Mouse (Mus musculus): Measurements from ENCODE around the gene Pdzd2. TPM values are rescaled to one million over a fixed set of nuclear protein-coding genes. Genes with fewer than 3 reads are reported as not detected.

Gene Pdzd2
- polyA plus RNA-seq, 1 experiment from 2014 or later: 19.2 TPM

DNA sequence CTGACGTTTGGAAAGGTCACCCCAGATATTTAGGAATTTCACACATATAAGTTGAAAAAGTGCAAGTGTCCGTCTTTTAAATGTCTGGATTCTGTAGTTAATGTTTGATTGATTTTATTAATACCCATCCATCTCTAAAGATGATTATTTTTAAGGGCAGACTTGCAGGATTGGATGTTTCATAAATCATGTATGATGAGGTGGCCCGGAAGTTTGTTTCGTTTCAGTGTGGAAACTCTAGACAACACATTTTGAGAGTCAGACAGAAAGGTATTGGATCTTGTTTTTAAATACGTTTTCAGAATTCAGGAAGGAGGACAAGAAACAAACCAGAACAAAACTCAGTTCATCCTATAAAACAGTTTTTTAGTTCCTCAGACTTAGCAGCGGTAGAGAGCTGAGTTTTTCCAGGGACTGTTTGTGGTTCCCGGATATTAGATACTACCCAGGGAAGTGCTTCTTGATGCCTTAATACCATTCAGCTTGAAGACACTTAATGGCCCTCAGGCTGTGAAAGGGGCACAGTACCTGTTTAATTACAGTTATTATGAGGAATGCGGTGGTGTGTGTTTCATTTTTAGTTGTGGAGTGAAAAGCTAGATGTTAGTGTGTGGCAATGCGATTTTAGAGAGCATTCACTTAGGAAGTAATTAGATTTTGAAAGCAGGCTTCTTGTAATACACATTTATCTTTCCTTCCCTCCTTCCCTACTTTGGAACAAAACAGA is 416.9 kb downstream of the Pdzd2 start:
- no peaks in the 10 kb centered on the region for H3K27me3 ChIP-seq (ENCODE audit: control insufficient read depth, insufficient read depth, low read length)
- H3K36me3 ChIP-seq (ENCODE audit: control insufficient read depth, insufficient read depth): peaks cover 3% of the 10 kb centered on the region; the same call in 1 of the 2 replicates
- H3K9ac ChIP-seq (ENCODE audit: low read length): peak overlapping the region; percentile 93
- ATAC-seq (replicated peaks; ENCODE audit: extremely low read depth, insufficient read depth, low FRiP score): no peak
- peak overlapping the region; percentile 77 for H3K4me3 ChIP-seq (ENCODE audit: low read length)
- H3K4me2 ChIP-seq (ENCODE audit: low read depth, low read length): peak overlapping the region; percentile 58
- peaks cover 14% of the 10 kb centered on the region for H3K4me1 ChIP-seq (ENCODE audit: control insufficient read depth, insufficient read depth, low read length)
- no peak overlapping the region for H3K27ac ChIP-seq (ENCODE audit: low read length)
- WGBS: 11% methylated on average over 9 of the region's 9 CpGs
- no peaks in the 10 kb centered on the region for H3K9me3 ChIP-seq (replicated peaks; ENCODE audit: control insufficient read depth, low read length)

DNA sequence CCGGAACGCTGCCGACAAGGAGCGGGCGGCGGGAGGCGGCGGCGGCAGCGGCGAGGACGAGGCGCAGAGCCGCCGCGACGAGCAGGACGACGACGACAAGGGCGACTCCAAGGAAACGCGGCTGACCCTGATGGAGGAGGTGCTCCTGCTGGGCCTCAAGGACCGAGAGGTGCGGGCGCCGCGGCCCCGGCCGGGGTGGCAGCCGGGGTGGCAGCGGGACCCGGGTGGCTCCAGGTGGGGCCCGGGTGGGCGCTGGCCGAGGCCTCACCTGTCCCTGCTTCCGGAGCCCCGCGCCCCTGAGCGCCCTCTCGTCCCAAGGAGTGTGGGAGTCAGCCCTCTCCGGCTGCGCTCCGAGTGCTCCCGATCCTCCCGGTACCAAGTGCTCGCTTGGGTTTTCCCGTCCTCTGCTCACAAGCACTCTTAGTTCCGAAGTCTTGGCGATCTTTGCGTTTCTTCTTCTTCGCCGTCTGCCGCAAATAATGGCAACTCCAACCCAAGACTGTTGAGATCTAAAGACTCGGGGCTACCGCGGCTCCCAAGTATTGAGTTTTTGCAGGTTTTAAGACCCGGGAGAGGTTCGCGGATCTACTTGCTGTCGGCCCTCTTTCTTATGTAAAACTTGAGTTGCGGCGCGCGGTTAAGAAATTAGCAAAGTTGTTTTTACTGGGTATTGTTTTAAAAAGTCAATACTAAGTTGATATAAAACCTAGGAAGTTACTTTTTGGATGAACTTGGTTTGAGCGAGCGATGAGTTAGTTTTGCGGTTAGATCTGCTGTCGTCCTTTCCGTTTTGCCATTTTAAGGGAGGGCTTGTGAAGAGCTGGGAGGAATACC is 417.7 kb downstream of the Pdzd2 start, which contains the start of gene 1810049J17Rik:
Gene 1810049J17Rik (minus strand): TSS at position 112 of the 834 bp plus-strand sequence.
- Histone ChIP-seq H3K4me1 (ENCODE audit: control insufficient read depth, insufficient read depth, low read length) (peaks cover 14% of the 10 kb centered on the region), H3K4me2 (ENCODE audit: low read depth, low read length) (peak within 1 kb of the TSS; percentile 91), H3K9ac (ENCODE audit: low read length) (peak within 1 kb of the TSS; percentile 93), H3K27me3 (ENCODE audit: control insufficient read depth, insufficient read depth, low read length) (no peaks in the 10 kb centered on the region), H3K27ac (ENCODE audit: low read length) (peak within 1 kb of the TSS; percentile 93), H3K9me3 (replicated peaks; ENCODE audit: control insufficient read depth, low read length) (no peaks in the 10 kb centered on the region), H3K4me3 (ENCODE audit: low read length) (peak within 1 kb of the TSS; percentile 77), H3K36me3 (ENCODE audit: control insufficient read depth, insufficient read depth) (peaks cover 3% of the 10 kb centered on the region; the same call in 1 of the 2 replicates)
- peak; percentile 12; the same call in 1 of the 2 replicates for ATAC-seq (replicated peaks; ENCODE audit: extremely low read depth, insufficient read depth, low FRiP score)
- under 1% methylated on average over 67 of the region's 70 CpGs for WGBS

DNA sequence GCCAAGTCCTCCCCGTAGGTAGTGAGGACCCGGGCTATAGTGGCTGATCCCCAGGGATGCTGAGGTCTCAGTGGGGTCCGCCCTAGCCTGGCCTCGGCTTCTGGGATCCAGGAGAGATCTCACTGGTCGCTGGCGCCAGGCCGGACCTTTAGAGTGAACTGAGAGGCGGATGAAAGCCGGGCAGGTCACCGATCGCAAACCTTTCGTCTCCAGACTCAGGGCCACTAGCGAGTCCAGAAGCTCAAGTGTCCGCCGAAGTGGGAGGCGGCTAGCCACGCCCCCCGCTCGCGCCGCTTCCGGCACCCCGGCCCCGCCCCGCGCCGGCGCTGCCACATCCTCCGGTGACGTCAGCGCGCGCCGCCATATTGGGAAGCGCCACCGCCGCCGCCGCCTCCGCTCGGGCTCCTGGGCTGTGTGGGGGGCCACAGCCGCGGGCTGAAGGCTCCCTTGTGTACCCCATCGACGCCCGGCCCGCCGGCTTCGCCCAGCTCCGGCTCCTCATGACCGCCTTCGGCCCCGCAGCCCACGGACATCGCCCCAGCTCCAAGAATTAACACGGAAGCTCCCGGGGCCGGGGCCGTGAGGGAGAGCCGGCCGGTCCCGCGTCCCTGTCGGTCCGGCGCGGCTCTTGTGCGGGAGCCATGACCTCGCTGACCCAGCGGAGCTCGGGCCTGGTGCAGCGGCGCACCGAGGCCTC is 418.5 kb downstream of the Pdzd2 start, which contains the start of gene Golph3:
Gene Golph3 (plus strand): TSS at position 360 of the 697 bp plus-strand sequence.
- WGBS: under 1% methylated on average over 70 of the region's 74 CpGs
- Histone ChIP-seq H3K4me2 (ENCODE audit: low read depth, low read length) (peak within 1 kb of the TSS; percentile 91), H3K36me3 (ENCODE audit: control insufficient read depth, insufficient read depth) (peaks cover 3% of the 10 kb centered on the region; the same call in 1 of the 2 replicates), H3K27me3 (ENCODE audit: control insufficient read depth, insufficient read depth, low read length) (no peaks in the 10 kb centered on the region), H3K27ac (ENCODE audit: low read length) (peak within 1 kb of the TSS; percentile 93), H3K9me3 (replicated peaks; ENCODE audit: control insufficient read depth, low read length) (no peaks in the 10 kb centered on the region), H3K4me3 (ENCODE audit: low read length) (peak within 1 kb of the TSS; percentile 77), H3K9ac (ENCODE audit: low read length) (peak within 1 kb of the TSS; percentile 93), H3K4me1 (ENCODE audit: control insufficient read depth, insufficient read depth, low read length) (peaks cover 14% of the 10 kb centered on the region)
- ATAC-seq (replicated peaks; ENCODE audit: extremely low read depth, insufficient read depth, low FRiP score): peak; percentile 96

DNA sequence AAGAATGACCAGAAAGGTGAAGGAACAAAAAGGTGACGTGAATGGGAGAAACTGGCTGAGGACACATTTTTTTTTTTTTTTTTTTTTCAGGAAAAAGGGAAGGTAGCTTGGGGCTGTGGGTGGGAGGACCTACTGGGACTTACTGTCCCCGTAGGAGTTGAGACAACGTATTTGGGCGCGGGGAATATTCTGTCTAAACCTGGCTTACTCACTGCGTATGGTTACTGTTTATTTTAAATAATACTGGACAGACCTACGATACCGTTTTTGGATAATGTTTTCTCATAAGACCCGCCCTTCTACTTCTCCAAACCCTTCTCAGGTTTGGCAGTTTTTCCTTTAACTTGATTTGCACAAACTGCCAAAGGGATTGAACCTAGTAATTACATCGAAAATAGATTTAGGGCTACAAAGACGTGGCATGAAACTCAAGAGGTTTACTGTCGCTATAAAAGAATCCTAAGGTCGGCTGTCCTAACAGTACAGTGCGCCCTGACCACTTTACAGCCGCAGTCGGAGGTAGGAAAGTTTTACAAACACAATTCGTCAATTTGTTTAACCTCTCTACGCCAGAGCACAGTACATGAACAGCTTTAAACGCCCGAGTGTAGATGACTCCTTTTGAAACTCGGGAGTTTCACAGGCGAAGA is 419.2 kb downstream of the Pdzd2 start:
- Histone ChIP-seq H3K27ac (ENCODE audit: low read length) (peak overlapping the region; percentile 93), H3K9ac (ENCODE audit: low read length) (peak overlapping the region; percentile 93), H3K4me3 (ENCODE audit: low read length) (peak overlapping the region; percentile 77), H3K9me3 (replicated peaks; ENCODE audit: control insufficient read depth, low read length) (no peaks in the 10 kb centered on the region), H3K27me3 (ENCODE audit: control insufficient read depth, insufficient read depth, low read length) (no peaks in the 10 kb centered on the region), H3K4me1 (ENCODE audit: control insufficient read depth, insufficient read depth, low read length) (peaks cover 12% of the 10 kb centered on the region), H3K4me2 (ENCODE audit: low read depth, low read length) (peak overlapping the region; percentile 91), H3K36me3 (ENCODE audit: control insufficient read depth, insufficient read depth) (peaks cover under 1% of the 10 kb centered on the region; the same call in 1 of the 2 replicates)
- no peak for ATAC-seq (replicated peaks; ENCODE audit: extremely low read depth, insufficient read depth, low FRiP score)
- 4% methylated on average over 22 of the region's 22 CpGs for WGBS

DNA sequence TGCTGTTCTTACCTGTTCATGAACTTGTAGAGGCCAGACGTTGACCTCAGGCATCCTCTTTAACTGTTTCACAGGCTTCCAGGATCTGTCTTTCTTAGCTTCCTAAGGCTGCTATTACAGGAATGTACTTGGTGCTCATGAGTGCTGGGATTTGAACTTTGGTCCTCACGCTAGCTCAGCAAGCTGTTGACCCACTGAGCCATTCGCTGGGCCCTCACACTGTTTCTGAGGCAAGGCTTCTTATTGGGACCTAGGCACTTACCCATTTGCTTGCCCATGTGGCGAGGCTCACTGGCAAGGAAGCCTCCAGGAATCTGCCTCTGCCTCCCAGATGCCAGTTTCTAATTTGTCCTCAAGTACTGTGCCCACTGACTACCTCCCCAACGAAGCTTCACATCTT is 419.8 kb downstream of the Pdzd2 start:
- no peaks in the 10 kb centered on the region for H3K9me3 ChIP-seq (replicated peaks; ENCODE audit: control insufficient read depth, low read length)
- H3K27ac ChIP-seq (ENCODE audit: low read length): no peak overlapping the region
- H3K27me3 ChIP-seq (ENCODE audit: control insufficient read depth, insufficient read depth, low read length): no peaks in the 10 kb centered on the region
- H3K4me3 ChIP-seq (ENCODE audit: low read length): no peak overlapping the region
- no peaks in the 10 kb centered on the region for H3K36me3 ChIP-seq (ENCODE audit: control insufficient read depth, insufficient read depth)
- no peak overlapping the region for H3K4me2 ChIP-seq (ENCODE audit: low read depth, low read length)
- no peak overlapping the region for H3K9ac ChIP-seq (ENCODE audit: low read length)
- peaks cover 12% of the 10 kb centered on the region for H3K4me1 ChIP-seq (ENCODE audit: control insufficient read depth, insufficient read depth, low read length)
- no peak for ATAC-seq (replicated peaks; ENCODE audit: extremely low read depth, insufficient read depth, low FRiP score)
- 45% methylated on average over 5 of the region's 5 CpGs for WGBS

DNA sequence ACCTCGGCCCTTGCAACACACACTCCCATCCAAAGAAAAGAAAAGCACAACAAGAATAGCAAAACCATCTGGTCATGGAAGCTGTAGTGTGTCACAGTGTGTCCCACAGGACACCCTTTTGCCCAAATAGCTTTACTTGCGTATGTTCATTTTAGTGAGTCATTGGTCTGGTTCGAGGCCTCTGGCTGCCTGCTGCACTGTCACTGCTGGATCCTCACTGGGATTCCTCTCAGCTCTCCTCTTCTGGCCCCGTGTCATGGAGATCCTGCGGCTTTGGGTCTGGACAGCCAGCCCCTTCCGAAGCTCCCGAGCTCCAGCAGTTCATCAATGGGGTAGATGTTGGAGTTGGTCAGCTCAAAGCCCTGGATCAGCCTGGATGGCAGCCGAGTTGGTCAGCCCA is 421.3 kb downstream of the Pdzd2 start:
- ATAC-seq (replicated peaks; ENCODE audit: extremely low read depth, insufficient read depth, low FRiP score): no peak
- Histone ChIP-seq H3K27ac (ENCODE audit: low read length) (no peak overlapping the region), H3K4me2 (ENCODE audit: low read depth, low read length) (no peak overlapping the region), H3K9ac (ENCODE audit: low read length) (no peak overlapping the region), H3K4me1 (ENCODE audit: control insufficient read depth, insufficient read depth, low read length) (peaks cover 2% of the 10 kb centered on the region; the same call in 1 of the 2 replicates), H3K4me3 (ENCODE audit: low read length) (no peak overlapping the region), H3K9me3 (replicated peaks; ENCODE audit: control insufficient read depth, low read length) (no peaks in the 10 kb centered on the region), H3K36me3 (ENCODE audit: control insufficient read depth, insufficient read depth) (no peaks in the 10 kb centered on the region), H3K27me3 (ENCODE audit: control insufficient read depth, insufficient read depth, low read length) (no peaks in the 10 kb centered on the region)
- 73% methylated on average over 8 of the region's 8 CpGs for WGBS

DNA sequence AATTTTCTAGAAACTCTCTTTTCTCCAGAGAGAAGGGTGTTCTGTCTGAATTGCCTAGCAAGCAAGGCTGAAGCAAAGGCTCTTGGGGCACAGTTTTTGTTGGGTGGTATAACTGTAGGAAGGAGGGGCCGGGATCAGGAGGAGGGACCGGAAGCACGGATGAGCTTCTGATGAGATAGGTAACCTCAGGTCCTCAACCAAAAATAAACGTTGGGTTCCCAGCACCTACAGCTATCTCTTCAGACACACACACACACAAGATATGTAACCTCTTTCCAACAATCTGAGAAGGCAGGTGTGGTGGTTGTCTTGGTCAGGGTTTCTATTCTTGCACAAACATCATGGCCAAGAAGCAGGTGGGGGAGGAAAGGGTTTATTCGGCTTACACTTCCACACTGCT is 422.4 kb downstream of the Pdzd2 start:
- Histone ChIP-seq H3K4me1 (ENCODE audit: control insufficient read depth, insufficient read depth, low read length) (peaks cover 2% of the 10 kb centered on the region; the same call in 1 of the 2 replicates), H3K9me3 (replicated peaks; ENCODE audit: control insufficient read depth, low read length) (no peaks in the 10 kb centered on the region), H3K9ac (ENCODE audit: low read length) (no peak overlapping the region), H3K36me3 (ENCODE audit: control insufficient read depth, insufficient read depth) (no peaks in the 10 kb centered on the region), H3K27ac (ENCODE audit: low read length) (no peak overlapping the region), H3K4me3 (ENCODE audit: low read length) (no peak overlapping the region), H3K27me3 (ENCODE audit: control insufficient read depth, insufficient read depth, low read length) (no peaks in the 10 kb centered on the region), H3K4me2 (ENCODE audit: low read depth, low read length) (no peak overlapping the region)
- ATAC-seq (replicated peaks; ENCODE audit: extremely low read depth, insufficient read depth, low FRiP score): no peak
- 68% methylated on average over 5 of the region's 5 CpGs for WGBS

DNA sequence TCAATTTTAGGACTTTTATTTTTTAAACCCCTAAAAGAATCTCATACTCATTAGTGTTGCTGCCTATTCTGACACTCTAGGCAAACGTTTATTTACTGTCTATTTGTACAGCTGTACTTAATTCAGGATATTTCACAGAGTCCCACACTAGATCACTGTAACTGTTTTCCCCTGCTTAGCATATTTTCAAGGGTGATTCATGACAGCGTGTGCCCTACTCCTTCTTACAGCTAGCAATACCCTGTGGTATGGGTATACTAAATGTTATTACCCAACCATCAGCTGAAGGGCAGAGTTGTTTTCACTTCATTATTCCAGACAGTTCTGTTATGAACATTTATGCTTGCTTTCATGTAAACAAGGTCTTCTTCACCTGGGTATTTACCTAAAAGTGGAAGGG is 423.7 kb downstream of the Pdzd2 start:
- H3K27me3 ChIP-seq (ENCODE audit: control insufficient read depth, insufficient read depth, low read length): no peaks in the 10 kb centered on the region
- no peak overlapping the region for H3K4me3 ChIP-seq (ENCODE audit: low read length)
- WGBS: 66% methylated on average over 2 of the region's 2 CpGs
- H3K36me3 ChIP-seq (ENCODE audit: control insufficient read depth, insufficient read depth): no peaks in the 10 kb centered on the region
- no peak for ATAC-seq (replicated peaks; ENCODE audit: extremely low read depth, insufficient read depth, low FRiP score)
- H3K4me2 ChIP-seq (ENCODE audit: low read depth, low read length): no peak overlapping the region
- peaks cover 2% of the 10 kb centered on the region; the same call in 1 of the 2 replicates for H3K4me1 ChIP-seq (ENCODE audit: control insufficient read depth, insufficient read depth, low read length)
- H3K27ac ChIP-seq (ENCODE audit: low read length): no peak overlapping the region
- no peaks in the 10 kb centered on the region for H3K9me3 ChIP-seq (replicated peaks; ENCODE audit: control insufficient read depth, low read length)
- no peak overlapping the region for H3K9ac ChIP-seq (ENCODE audit: low read length)

Data from heart, embryonic 16.5 days (tissue).